Mouse (Mus musculus): ENCODE data around the gene Cep131. TPM values are rescaled to one million over a fixed set of nuclear protein-coding genes. Genes with fewer than 3 reads are reported as not detected.

The Cep131 gene
- polyA plus RNA-seq, 1 experiment = 12.2 TPM

- no peak overlapping the region for H3K4me3 ChIP-seq
- H3K79me2 ChIP-seq (ENCODE audit: control insufficient read depth, insufficient read depth) = no peaks in the 10 kb centered on the region
- H3ac ChIP-seq (ENCODE audit: control insufficient read depth, insufficient read length) = no peak overlapping the region
- no peak overlapping the region for H3K4me2 ChIP-seq (ENCODE audit: low read depth)
- TF ChIP-seq MYOG (IDR thresholded peaks at IDR 0.05; ENCODE audit: control insufficient read depth in 1 of 3, insufficient read depth in 1 of 3, insufficient read length in 2 of 3, low read depth in 2 of 3) (no peak), E2F4 (IDR thresholded peaks at IDR 0.05; ENCODE audit: insufficient read depth) (no peak), CEBPB (IDR thresholded peaks at IDR 0.05; ENCODE audit: insufficient read depth, poor library complexity, severe bottlenecking) (no peak), POLR2A (IDR thresholded peaks at IDR 0.05; ENCODE audit: insufficient read length, low read depth) (no peak), USF1 (IDR thresholded peaks at IDR 0.05; ENCODE audit: low read depth) (no peak), TCF3 (IDR thresholded peaks at IDR 0.05; ENCODE audit: insufficient read length, low read depth) (no peak), TCF12 (IDR thresholded peaks at IDR 0.05; ENCODE audit: insufficient read depth, poor library complexity, severe bottlenecking) (no peak), MYOD1 (IDR thresholded peaks at IDR 0.05; ENCODE audit: control insufficient read depth in 1 of 3, insufficient read length in 2 of 3, low read depth in 2 of 3) (no peak), SRF (IDR thresholded peaks at IDR 0.05; ENCODE audit: control insufficient read depth, insufficient read length, low read depth) (no peak), POLR2AphosphoS2 (IDR thresholded peaks at IDR 0.05; ENCODE audit: insufficient read length, low read depth) (no peak), MAX (IDR thresholded peaks at IDR 0.05; ENCODE audit: low read depth) (no peak), REST (IDR thresholded peaks at IDR 0.05; ENCODE audit: insufficient read depth, insufficient read length) (no peak)
- H3K27me3 ChIP-seq (ENCODE audit: control insufficient read depth, insufficient read depth, insufficient read length) = peaks cover 75% of the 10 kb centered on the region
- H3K36me3 ChIP-seq (ENCODE audit: control insufficient read depth, insufficient read depth) = no peaks in the 10 kb centered on the region
Measured at GRCm38 (mm10) chr11:120048252-120048556, 38.4 kb downstream of the Cep131 start.

GRCm38 (mm10) chr11:120047531-120048251, 38.9 kb downstream of the Cep131 start:
- peaks cover 72% of the 10 kb centered on the region for H3K27me3 ChIP-seq (ENCODE audit: control insufficient read depth, insufficient read depth, insufficient read length)
- no peaks in the 10 kb centered on the region for H3K36me3 ChIP-seq (ENCODE audit: control insufficient read depth, insufficient read depth)
- H3ac ChIP-seq (ENCODE audit: control insufficient read depth, insufficient read length) = no peak overlapping the region
- TF ChIP-seq MYOD1 (IDR thresholded peaks at IDR 0.05; ENCODE audit: control insufficient read depth in 1 of 3, insufficient read length in 2 of 3, low read depth in 2 of 3) (no peak), POLR2A (IDR thresholded peaks at IDR 0.05; ENCODE audit: insufficient read length, low read depth) (no peak), E2F4 (IDR thresholded peaks at IDR 0.05; ENCODE audit: insufficient read depth) (no peak), CEBPB (IDR thresholded peaks at IDR 0.05; ENCODE audit: insufficient read depth, poor library complexity, severe bottlenecking) (no peak), USF1 (IDR thresholded peaks at IDR 0.05; ENCODE audit: low read depth) (no peak), POLR2AphosphoS2 (IDR thresholded peaks at IDR 0.05; ENCODE audit: insufficient read length, low read depth) (no peak), SRF (IDR thresholded peaks at IDR 0.05; ENCODE audit: control insufficient read depth, insufficient read length, low read depth) (no peak), REST (IDR thresholded peaks at IDR 0.05; ENCODE audit: insufficient read depth, insufficient read length) (no peak), MAX (IDR thresholded peaks at IDR 0.05; ENCODE audit: low read depth) (no peak), TCF12 (IDR thresholded peaks at IDR 0.05; ENCODE audit: insufficient read depth, poor library complexity, severe bottlenecking) (no peak), MYOG (IDR thresholded peaks at IDR 0.05; ENCODE audit: control insufficient read depth in 1 of 3, insufficient read depth in 1 of 3, insufficient read length in 2 of 3, low read depth in 2 of 3) (no peak), TCF3 (IDR thresholded peaks at IDR 0.05; ENCODE audit: insufficient read length, low read depth) (no peak)
- no peak overlapping the region for H3K4me3 ChIP-seq
- H3K79me2 ChIP-seq (ENCODE audit: control insufficient read depth, insufficient read depth) = no peaks in the 10 kb centered on the region
- H3K4me2 ChIP-seq (ENCODE audit: low read depth) = no peak overlapping the region

- no peaks in the 10 kb centered on the region for H3K36me3 ChIP-seq (ENCODE audit: control insufficient read depth, insufficient read depth)
- H3K79me2 ChIP-seq (ENCODE audit: control insufficient read depth, insufficient read depth) = no peaks in the 10 kb centered on the region
- H3ac ChIP-seq (ENCODE audit: control insufficient read depth, insufficient read length) = no peak within 1 kb of the TSS
- peaks cover 80% of the 10 kb centered on the region for H3K27me3 ChIP-seq (ENCODE audit: control insufficient read depth, insufficient read depth, insufficient read length)
- H3K4me3 ChIP-seq = no peak within 1 kb of the TSS
- TF ChIP-seq CEBPB (IDR thresholded peaks at IDR 0.05; ENCODE audit: insufficient read depth, poor library complexity, severe bottlenecking) (no peak), E2F4 (IDR thresholded peaks at IDR 0.05; ENCODE audit: insufficient read depth) (no peak), SRF (IDR thresholded peaks at IDR 0.05; ENCODE audit: control insufficient read depth, insufficient read length, low read depth) (no peak), REST (IDR thresholded peaks at IDR 0.05; ENCODE audit: insufficient read depth, insufficient read length) (no peak), POLR2AphosphoS2 (IDR thresholded peaks at IDR 0.05; ENCODE audit: insufficient read length, low read depth) (no peak), TCF3 (IDR thresholded peaks at IDR 0.05; ENCODE audit: insufficient read length, low read depth) (no peak), MYOG (IDR thresholded peaks at IDR 0.05; ENCODE audit: control insufficient read depth in 1 of 3, insufficient read depth in 1 of 3, insufficient read length in 2 of 3, low read depth in 2 of 3) (no peak), MYOD1 (IDR thresholded peaks at IDR 0.05; ENCODE audit: control insufficient read depth in 1 of 3, insufficient read length in 2 of 3, low read depth in 2 of 3) (no peak), POLR2A (IDR thresholded peaks at IDR 0.05; ENCODE audit: insufficient read length, low read depth) (no peak)
- no peak within 1 kb of the TSS for H3K4me2 ChIP-seq (ENCODE audit: low read depth)
Measured at GRCm38 (mm10) chr11:120046553-120047191, 40.0 kb downstream of the Cep131 start, which contains the start of gene Aatk. Gene Aatk (minus strand): TSS chr11:120047167.

- Histone ChIP-seq H3K27me3 (ENCODE audit: control insufficient read depth, insufficient read depth, insufficient read length) (peaks cover 81% of the 10 kb centered on the region), H3K4me2 (ENCODE audit: low read depth) (no peak overlapping the region), H3K79me2 (ENCODE audit: control insufficient read depth, insufficient read depth) (no peaks in the 10 kb centered on the region), H3K4me3 (no peak overlapping the region), H3ac (ENCODE audit: control insufficient read depth, insufficient read length) (no peak overlapping the region), H3K36me3 (ENCODE audit: control insufficient read depth, insufficient read depth) (no peaks in the 10 kb centered on the region)
- no peak for TF ChIP-seq CEBPB (IDR thresholded peaks at IDR 0.05; ENCODE audit: insufficient read depth, poor library complexity, severe bottlenecking)
- no peak for TF ChIP-seq MAX (IDR thresholded peaks at IDR 0.05; ENCODE audit: low read depth)
- no peak for TF ChIP-seq USF1 (IDR thresholded peaks at IDR 0.05; ENCODE audit: low read depth)
- TF ChIP-seq E2F4 (IDR thresholded peaks at IDR 0.05; ENCODE audit: insufficient read depth) = no peak
- TF ChIP-seq TCF12 (IDR thresholded peaks at IDR 0.05; ENCODE audit: insufficient read depth, poor library complexity, severe bottlenecking) = no peak
- no peak for TF ChIP-seq MYOD1 (IDR thresholded peaks at IDR 0.05; ENCODE audit: control insufficient read depth in 1 of 3, insufficient read length in 2 of 3, low read depth in 2 of 3)
- no peak for TF ChIP-seq POLR2AphosphoS2 (IDR thresholded peaks at IDR 0.05; ENCODE audit: insufficient read length, low read depth)
- TF ChIP-seq TCF3 (IDR thresholded peaks at IDR 0.05; ENCODE audit: insufficient read length, low read depth) = no peak
- TF ChIP-seq SRF (IDR thresholded peaks at IDR 0.05; ENCODE audit: control insufficient read depth, insufficient read length, low read depth) = no peak
- TF ChIP-seq MYOG (IDR thresholded peaks at IDR 0.05; ENCODE audit: control insufficient read depth in 1 of 3, insufficient read depth in 1 of 3, insufficient read length in 2 of 3, low read depth in 2 of 3) = no peak
- no peak for TF ChIP-seq REST (IDR thresholded peaks at IDR 0.05; ENCODE audit: insufficient read depth, insufficient read length)
- TF ChIP-seq POLR2A (IDR thresholded peaks at IDR 0.05; ENCODE audit: insufficient read length, low read depth) = no peak
Measured at GRCm38 (mm10) chr11:120045839-120046552, 40.6 kb downstream of the Cep131 start.
